9 mouse cellular contexts compared by ENCODE assay signal in the genomic region with DNA sequence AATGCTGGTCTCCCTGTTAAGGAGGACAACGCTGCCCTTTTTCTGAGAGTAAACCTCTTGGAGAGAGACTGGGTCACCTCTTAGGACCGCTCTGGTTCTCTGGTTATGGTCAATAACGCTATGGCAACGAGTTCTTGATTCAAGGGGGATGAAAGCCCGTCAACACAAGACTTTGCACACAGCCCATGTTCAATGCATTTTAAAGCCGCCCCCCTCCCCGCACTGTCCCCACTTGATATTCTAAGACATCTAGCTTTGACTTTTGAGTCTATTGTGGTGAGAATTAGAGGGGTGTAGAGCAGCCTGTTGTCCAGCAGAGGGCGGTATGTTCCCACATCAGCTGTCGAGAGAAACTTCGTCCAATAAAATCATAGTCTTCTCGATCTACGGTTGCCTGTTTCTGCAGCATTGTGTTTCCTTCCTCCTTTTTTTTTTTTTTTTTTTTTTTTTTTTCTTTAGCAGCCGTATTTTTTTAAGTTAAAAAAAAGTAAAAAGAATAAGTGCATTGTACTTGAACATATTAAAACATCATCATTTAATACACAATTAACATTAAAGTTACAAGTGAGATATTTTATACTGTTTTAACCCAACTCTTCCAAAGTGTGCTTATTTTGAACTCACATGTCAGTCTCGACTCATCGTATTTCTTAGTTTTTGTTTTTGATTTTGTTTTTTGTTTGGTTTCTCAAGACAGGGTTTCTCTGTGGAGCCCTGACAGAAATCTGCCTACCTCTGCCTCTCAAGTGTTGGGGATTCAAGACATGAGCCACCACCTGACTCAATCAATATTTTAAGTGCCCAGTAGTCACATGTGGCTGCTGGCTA. TPM values are rescaled to one million over a fixed set of nuclear protein-coding genes. Genes with fewer than 3 reads are reported as not detected.
DNase-seq lines count a peak whose midpoint lies in the region; ATAC-seq and TF ChIP-seq lines count a peak whose summit lies in the region.
"Had no signal": no experiment of that assay in that cellular context is flagged by ENCODE, and none has a peak within 500 bp of the region (broad histone marks: within the 10 kb centered on the region; RNA-seq: fewer than 3 reads in every experiment).

No protein-coding gene starts in this region.

- no peaks in the 10 kb centered on the region for H3K4me1 ChIP-seq in forebrain, postnatal 0 days (ENCODE audit: insufficient read depth)
- no peaks in the 10 kb centered on the region; the same call in 1 of the 2 replicates for H3K4me1 ChIP-seq in hindbrain, embryonic 16.5 days (ENCODE audit: control insufficient read depth, insufficient read depth, low read depth, low read length)
- H3K4me1 ChIP-seq: limb, embryonic 15.5 days had no signal

- intact Hi-C loops in left cerebral cortex, postnatal 10 days (cut with DNase I): loop anchor here (2.0 kb wide), 1 partner anchor 44 kb away; no protein-coding TSS in a partner anchor

- H3K4me3 ChIP-seq in forebrain, postnatal 0 days (ENCODE audit: low read depth, low read length): no peak overlapping the region
- H3K4me3 ChIP-seq in hindbrain, embryonic 16.5 days (ENCODE audit: low read length): no peak overlapping the region
- H3K4me3 ChIP-seq: limb, embryonic 15.5 days had no signal

- TF ChIP-seq CTCF in forebrain, postnatal 0 days (IDR thresholded peaks at IDR 0.05; ENCODE audit: low read depth): peak; percentile 89

- DNase-seq in Muller cell, postnatal 12 days (ENCODE audit: inconsistent ontology term): peak; percentile 57
- DNase-seq in forebrain, postnatal 0 days: peak; percentile 84
- peak; percentile 43 to 69 for DNase-seq in left cerebral cortex, postnatal 10 days (ENCODE audit: extremely low spot score in 1 of 2, low spot score in 2 of 2)
- DNase-seq in right cerebral cortex, adult 2 months (ENCODE audit: low spot score in 2 of 2): peak; percentile 70 to 73
- peak; percentile 51 for DNase-seq in yolk sac, embryonic 10.5 days (ENCODE audit: low spot score)

- no peak overlapping the region for H3K27ac ChIP-seq in forebrain, postnatal 0 days (ENCODE audit: low read depth, low read length)
- no peak overlapping the region for H3K27ac ChIP-seq in hindbrain, embryonic 16.5 days (ENCODE audit: low read depth, low read length)
- H3K27ac ChIP-seq: limb, embryonic 15.5 days had no signal

- H3K27me3 ChIP-seq in forebrain, postnatal 0 days (ENCODE audit: insufficient read depth, low read length): no peaks in the 10 kb centered on the region
- no peaks in the 10 kb centered on the region for H3K27me3 ChIP-seq in hindbrain, embryonic 16.5 days (replicated peaks; ENCODE audit: control insufficient read depth, insufficient read depth, low read length)

- 24% methylated on average over 15 of the region's 15 CpGs for WGBS in forebrain, postnatal 0 days
- 22% methylated on average over 15 of the region's 15 CpGs for WGBS in hindbrain, embryonic 16.5 days

- H3K36me3 ChIP-seq in forebrain, postnatal 0 days (ENCODE audit: insufficient read depth): no peaks in the 10 kb centered on the region
- H3K36me3 ChIP-seq in hindbrain, embryonic 16.5 days (ENCODE audit: control insufficient read depth, insufficient read depth, low read length): no peaks in the 10 kb centered on the region
- H3K36me3 ChIP-seq: limb, embryonic 15.5 days had no signal

- H3K4me2 ChIP-seq in forebrain, postnatal 0 days (ENCODE audit: low read depth): 0 out of 2 replicates have a peak overlapping the region, but pooled peaks have one; percentile 10
- peak overlapping the region; percentile 50 for H3K4me2 ChIP-seq in hindbrain, embryonic 16.5 days (ENCODE audit: low read length)
- H3K4me2 ChIP-seq: limb, embryonic 15.5 days had no signal

- peak; percentile 40; the same call in 1 of the 2 replicates for ATAC-seq in cerebellum, adult (ENCODE audit: insufficient number of reproducible peaks, low FRiP score, low TSS enrichment)
- ATAC-seq in forebrain, postnatal 0 days: peak; percentile 79
- ATAC-seq in hindbrain, embryonic 16.5 days: peak; percentile 69
- peak; percentile 77 for ATAC-seq in megakaryocyte progenitor cell, adult 5-6 weeks (replicated peaks; ENCODE audit: poor library complexity)

- no peak overlapping the region for H3K9ac ChIP-seq in forebrain, postnatal 0 days
- H3K9ac ChIP-seq in hindbrain, embryonic 16.5 days (ENCODE audit: low read depth, low read length): peak overlapping the region; percentile 41; the same call in 1 of the 2 replicates
- H3K9ac ChIP-seq: limb, embryonic 15.5 days had no signal

- no peaks in the 10 kb centered on the region for H3K9me3 ChIP-seq in forebrain, postnatal 0 days (ENCODE audit: low read length)
- H3K9me3 ChIP-seq in hindbrain, embryonic 16.5 days (ENCODE audit: control insufficient read depth, low read length): no peaks in the 10 kb centered on the region
- H3K9me3 ChIP-seq: limb, embryonic 15.5 days had no signal

RNA-seq across cellular contexts. Expression of a gene that starts 13.7 kb away (rescaled TPM):
- total RNA-seq in forebrain, postnatal 0 days (2014; rRNA removed): 40.2 and 45.7 TPM in 2 replicates
- 43.1 and 52.1 TPM in 2 replicates for polyA plus RNA-seq in forebrain, postnatal 0 days (2015; fragmentation: Nextera tagmentation; extraction: Ambion mirVana)
- polyA plus RNA-seq in hindbrain, embryonic 16.5 days (2015; fragmentation: Nextera tagmentation; extraction: Ambion mirVana): 60.5 and 61.1 TPM in 2 replicates
- total RNA-seq in left cerebral cortex, postnatal 10 days (2021): 10 to 100 TPM; 46.3 to 47.9 TPM
- total RNA-seq in megakaryocyte progenitor cell, adult 5-6 weeks (2015): 64.3 and 75.4 TPM in 2 replicates
- 78.1 and 84.2 TPM in 2 replicates for total RNA-seq in megakaryocyte progenitor cell, adult 5-6 weeks (2017)

RNA-seq across cellular contexts. Expression of a gene that starts 26.9 kb away (rescaled TPM):
- 12.8 and 17.4 TPM in 2 replicates for total RNA-seq in forebrain, postnatal 0 days (2014; rRNA removed)
- 19.8 and 19.9 TPM in 2 replicates for polyA plus RNA-seq in forebrain, postnatal 0 days (2015; fragmentation: Nextera tagmentation; extraction: Ambion mirVana)
- polyA plus RNA-seq in hindbrain, embryonic 16.5 days (2015; fragmentation: Nextera tagmentation; extraction: Ambion mirVana): 10.0 and 14.0 TPM in 2 replicates
- total RNA-seq in left cerebral cortex, postnatal 10 days (2021): 1 to 10 TPM; 6.5 to 9.5 TPM
- total RNA-seq in megakaryocyte progenitor cell, adult 5-6 weeks (2015): 4,537 and 5,213 TPM in 2 replicates
- 2,549 and 3,020 TPM in 2 replicates for total RNA-seq in megakaryocyte progenitor cell, adult 5-6 weeks (2017)

RNA-seq across cellular contexts. Expression of a gene that starts 50.8 kb away (rescaled TPM):
- total RNA-seq in forebrain, postnatal 0 days (2014; rRNA removed): 23.5 and 26.0 TPM in 2 replicates
- 13.2 and 15.8 TPM in 2 replicates for polyA plus RNA-seq in forebrain, postnatal 0 days (2015; fragmentation: Nextera tagmentation; extraction: Ambion mirVana)
- 20.9 and 21.3 TPM in 2 replicates for polyA plus RNA-seq in hindbrain, embryonic 16.5 days (2015; fragmentation: Nextera tagmentation; extraction: Ambion mirVana)
- 10 to 100 TPM; 20.8 to 25.6 TPM for total RNA-seq in left cerebral cortex, postnatal 10 days (2021)
- total RNA-seq in megakaryocyte progenitor cell, adult 5-6 weeks (2015): 38.1 and 47.5 TPM in 2 replicates
- 41.8 and 46.6 TPM in 2 replicates for total RNA-seq in megakaryocyte progenitor cell, adult 5-6 weeks (2017)

RNA-seq across cellular contexts. Expression of a gene that starts 51.0 kb away (rescaled TPM):
- total RNA-seq in forebrain, postnatal 0 days (2014; rRNA removed): 2.0 and 2.2 TPM in 2 replicates
- 0.98 and 1.5 TPM in 2 replicates for polyA plus RNA-seq in forebrain, postnatal 0 days (2015; fragmentation: Nextera tagmentation; extraction: Ambion mirVana)
- polyA plus RNA-seq in hindbrain, embryonic 16.5 days (2015; fragmentation: Nextera tagmentation; extraction: Ambion mirVana): 1.4 and 1.8 TPM in 2 replicates
- 1 to 10 TPM; 2.7 to 3.0 TPM for total RNA-seq in left cerebral cortex, postnatal 10 days (2021)
- total RNA-seq in megakaryocyte progenitor cell, adult 5-6 weeks (2015): 1.6 and 2.0 TPM in 2 replicates
- total RNA-seq in megakaryocyte progenitor cell, adult 5-6 weeks (2017): 1.1 and 2.0 TPM in 2 replicates

Comparison
In these comparisons a context has a peak if more than half of its experiments do, and no peak if none do; other contexts are left out.
1. RNA of a gene that starts 26.9 kb away (total RNA-seq): 2,549 to 5,213 TPM in megakaryocyte progenitor cell, adult 5-6 weeks; 12.8 to 17.4 TPM in forebrain, postnatal 0 days and 6.5 to 9.5 TPM in left cerebral cortex, postnatal 10 days; every median in the first group is over 100 times any median in the second.
2. Peak in every context shown above with its lines, with median percentiles within 50 percentile points of each other: DNase-seq and ATAC-seq.